Mouse (Mus musculus) left cerebral cortex, postnatal 25 days (tissue): ENCODE results near the gene Ramp1. TPM values are rescaled to one million over a fixed set of nuclear protein-coding genes. Genes with fewer than 3 reads are reported as not detected.

Source experiments
- DNase-seq, 2 experiments: peaks; one replicate each; pipeline ENCODE4 v3.0.0; 2022; ENCODE audit warnings: low spot score in 2 of 2, mixed read lengths in 1 of 2
- intact Hi-C: fragments of 180-260 bp; cut with DNase I; formaldehyde crosslinking; loops from one replicate; pipeline ENCODE4 v1.15.1; 2025
- total RNA-seq, 2 experiments: library from RNA; stranded (reverse); gene quantifications; 2 replicates each; pipeline ENCODE4 v1.2.3; 2021

Gene Ramp1
- 10 to 100 TPM; 49.9 to 54.2 TPM for total RNA-seq

GRCm38 (mm10) chr1:91179533-91180173, at the start of gene Ramp1:
Ramp1 (plus strand) TSS chr1:91179822.
- peak; percentile 66 to 67 for DNase-seq
- intact Hi-C loops: loop anchor here (1.0 to 10.0 kb wide), 3 partner anchors 32 to 205 kb away; no protein-coding TSS in a partner anchor

DNA sequence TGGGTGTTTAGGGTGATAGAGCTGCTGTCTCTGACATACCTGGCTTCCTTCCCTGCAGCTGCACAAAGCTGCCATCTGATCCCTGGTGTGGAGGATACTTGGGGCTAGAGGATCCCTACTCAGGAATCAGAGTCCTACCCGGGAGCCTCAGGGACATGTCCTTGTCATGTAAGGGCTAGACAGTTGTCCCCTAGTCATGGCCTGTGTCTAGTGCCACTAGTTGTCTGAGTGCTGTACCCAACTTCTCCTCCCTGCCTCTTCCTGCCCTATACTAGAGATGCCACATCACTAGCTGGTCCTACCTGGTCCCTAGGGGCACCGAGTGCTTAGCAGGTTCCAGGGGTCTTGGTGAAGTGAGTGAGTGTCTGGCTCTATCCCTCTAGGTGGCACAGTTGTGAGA, 42.6 kb upstream of the Ramp1 start:
- intact Hi-C loops: no loop called here
- no peak for DNase-seq

DNA sequence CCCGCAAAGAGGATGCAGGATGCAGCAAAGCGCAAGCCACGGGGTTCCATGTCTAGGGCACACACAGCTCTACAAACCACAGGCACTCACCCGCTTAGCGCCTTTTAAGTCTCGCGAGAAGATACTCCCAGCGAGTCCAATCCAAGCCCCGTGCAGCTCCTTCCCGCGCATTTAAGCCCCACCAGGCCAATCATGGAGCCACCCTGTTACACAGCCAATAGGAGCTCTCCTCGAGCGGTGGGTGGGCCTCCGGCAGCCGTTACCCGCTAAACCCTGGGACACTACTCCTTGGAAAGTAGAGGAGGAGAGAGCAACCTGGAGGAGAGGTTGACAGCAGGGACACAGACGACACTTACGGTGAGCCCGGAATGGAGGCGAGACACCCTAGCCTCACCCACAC, 34.8 kb upstream of the Ramp1 start, which contains the start of gene Rbm44:
TSS of gene Rbm44 (plus strand) at position 277 of the 400 bp plus-strand sequence.
- intact Hi-C loops: no loop called here
- DNase-seq: no peak

DNA sequence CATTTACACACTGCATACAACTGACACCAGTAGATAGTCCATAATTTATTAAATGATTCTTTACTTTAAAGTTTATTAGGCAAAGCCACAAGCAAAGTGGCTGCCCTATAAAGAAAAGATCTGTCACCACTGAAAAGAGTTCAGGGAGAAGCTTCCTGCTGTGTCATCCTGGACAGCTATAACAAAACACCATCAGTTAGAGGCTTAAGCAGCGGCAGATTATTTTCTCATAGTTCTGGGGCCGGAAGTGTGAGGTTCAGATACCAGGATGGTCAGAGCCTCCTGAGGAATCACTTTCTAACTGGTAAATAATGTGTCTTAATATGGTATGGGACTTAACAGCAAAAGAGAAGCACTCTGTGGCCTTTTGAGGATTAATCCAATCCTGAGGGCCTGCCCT, 28.1 kb upstream of the Ramp1 start:
- intact Hi-C loops: no loop called here
- DNase-seq: no peak

DNA sequence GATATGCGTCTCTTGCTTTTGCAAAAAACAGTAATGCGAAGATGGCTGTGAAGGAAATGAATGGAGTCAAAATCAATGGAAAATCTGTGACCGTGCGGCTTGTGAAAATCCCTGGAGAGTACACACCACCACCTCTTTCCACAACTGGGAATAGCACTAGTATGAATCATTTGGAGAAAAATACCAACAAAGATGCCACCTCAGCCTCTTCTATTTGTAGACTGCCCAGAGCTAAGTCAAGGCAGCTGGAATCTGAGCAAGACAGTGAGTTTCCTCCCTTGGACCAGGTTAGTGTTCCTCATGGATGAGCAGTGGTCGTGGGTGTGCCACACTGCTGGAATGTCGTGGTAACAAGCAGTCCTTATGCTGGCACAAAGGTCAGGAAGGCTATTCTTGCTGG, 12.8 kb upstream of the Ramp1 start:
- peak in 1 of 2 experiments; percentile 8 for DNase-seq
- intact Hi-C loops: no loop called here

DNA sequence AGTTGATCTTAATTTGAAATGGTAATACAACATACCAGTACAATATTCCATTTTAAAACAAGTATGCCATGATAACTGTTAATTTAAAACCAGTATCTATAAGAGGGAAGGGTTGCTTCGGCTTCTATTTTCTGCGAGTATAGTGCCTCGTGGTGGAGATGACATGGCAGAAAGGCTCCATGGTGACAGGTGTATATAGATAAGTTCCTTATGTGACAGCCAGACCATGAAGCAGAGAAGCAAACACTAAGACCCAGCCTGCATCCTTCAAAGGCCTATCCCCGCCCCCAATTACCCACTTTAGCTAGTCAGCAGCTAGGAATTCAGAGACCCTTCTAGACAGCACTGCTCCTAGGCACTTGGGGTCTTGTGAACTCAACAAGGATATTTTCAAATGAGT, 10.5 kb upstream of the Ramp1 start:
- DNase-seq: no peak
- intact Hi-C loops: no loop called here

DNA sequence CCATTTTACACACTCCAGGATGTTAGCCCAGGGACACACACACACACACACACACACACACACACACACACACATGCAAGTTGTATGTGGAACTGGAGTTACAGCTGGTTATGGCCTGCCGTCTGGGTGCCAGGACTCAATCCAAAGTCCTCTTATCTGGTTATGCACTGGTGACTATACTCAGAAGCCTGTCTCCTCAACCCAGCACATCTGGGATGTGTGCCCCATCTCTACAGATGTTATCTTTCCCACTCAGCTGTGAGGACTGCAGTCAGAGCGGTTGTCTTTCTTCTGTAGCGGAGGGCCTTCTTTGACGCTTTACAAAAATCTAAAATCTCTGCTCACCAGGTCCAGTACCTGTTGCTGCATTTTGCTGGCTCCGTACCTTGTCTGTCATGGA, 4.8 kb upstream of the Ramp1 start:
- DNase-seq: no peak
- intact Hi-C loops: loop anchor here (10.0 kb wide), 1 partner anchor 210 kb away; no protein-coding TSS in a partner anchor

- intact Hi-C loops: loop anchor here (10.0 kb wide), 1 partner anchor 209 kb away; no protein-coding TSS in a partner anchor
- no peak for DNase-seq
Measured at GRCm38 (mm10) chr1:91176026-91176425, 3.6 kb upstream of the Ramp1 start.

DNA sequence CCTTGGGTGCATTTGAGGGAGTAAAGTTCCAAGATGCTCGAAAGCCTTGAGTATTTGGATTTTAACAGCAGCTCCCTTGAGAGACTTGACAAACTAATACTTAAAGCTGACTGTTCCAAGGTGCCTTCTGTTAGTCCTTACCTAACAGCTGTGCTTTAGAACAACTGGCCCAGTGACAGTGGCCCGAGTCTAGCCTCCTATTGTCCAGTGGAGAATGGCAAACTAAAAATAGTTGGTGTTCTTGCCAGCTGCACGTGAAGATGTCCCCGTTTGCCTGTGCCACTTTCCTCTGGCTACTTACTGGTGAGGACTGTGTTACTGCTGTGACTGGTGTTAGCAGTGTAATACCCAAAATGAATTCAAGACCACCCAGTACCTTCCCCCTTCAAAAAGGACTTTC, 2.8 kb upstream of the Ramp1 start:
- intact Hi-C loops: loop anchor here (10.0 kb wide), 1 partner anchor 208 kb away; no protein-coding TSS in a partner anchor
- no peak for DNase-seq

DNA sequence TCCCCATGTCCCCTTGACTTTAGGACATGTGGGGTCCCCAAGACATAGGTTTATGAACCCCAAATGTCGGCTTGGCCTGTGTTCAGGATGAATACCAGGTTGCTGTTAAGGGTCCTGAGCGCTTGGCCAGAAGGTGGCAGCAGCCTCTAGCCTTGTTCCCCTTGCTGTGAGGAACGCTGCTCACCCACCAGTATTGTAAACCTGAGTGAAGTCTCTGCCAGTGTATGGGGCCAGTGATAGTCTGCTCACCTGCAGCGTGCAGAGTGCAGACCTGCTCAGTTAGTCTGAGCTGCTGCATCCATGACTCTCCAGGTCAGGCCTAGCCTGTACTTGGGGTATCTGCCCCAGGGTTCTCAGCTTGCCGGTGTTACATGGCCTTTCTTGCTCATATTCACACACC, 536 bp upstream of the Ramp1 start:
- peak; percentile 82 to 88 for DNase-seq
- intact Hi-C loops: loop anchor here (1.0 to 10.0 kb wide), 3 partner anchors 32 to 206 kb away; no protein-coding TSS in a partner anchor

- DNase-seq: no peak
- intact Hi-C loops: no loop called here
Measured at GRCm38 (mm10) chr1:91180174-91180565, 548 bp downstream of the Ramp1 start.

- intact Hi-C loops: no loop called here
- peak in 1 of 2 experiments; percentile 17 for DNase-seq
Measured at GRCm38 (mm10) chr1:91180723-91181122, 1.1 kb downstream of the Ramp1 start.

DNA sequence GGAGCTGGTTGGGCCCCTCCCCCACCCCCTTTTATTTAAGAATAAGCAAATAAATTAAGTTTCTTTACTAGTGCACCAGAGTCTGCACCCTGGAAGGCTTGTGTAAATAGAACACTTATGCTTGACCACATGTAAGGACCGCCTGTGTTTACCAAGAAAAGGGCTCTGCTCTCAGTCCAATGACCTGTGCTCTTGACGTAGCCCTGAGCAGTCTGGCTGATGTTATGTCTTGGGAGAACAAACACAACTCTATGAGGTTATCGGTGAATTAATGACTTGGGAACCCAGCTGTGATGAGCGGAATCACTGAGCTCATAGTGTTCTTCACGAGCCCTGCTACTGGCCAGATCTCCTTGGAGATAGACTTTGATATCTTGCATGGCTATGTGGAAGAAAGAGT, 1.6 kb downstream of the Ramp1 start:
- intact Hi-C loops: no loop called here
- peak in 1 of 2 experiments; percentile 26 for DNase-seq

GRCm38 (mm10) chr1:91181784-91182450, 2.3 kb downstream of the Ramp1 start:
- peak in 1 of 2 experiments; percentile 25 for DNase-seq
- intact Hi-C loops: no loop called here

DNA sequence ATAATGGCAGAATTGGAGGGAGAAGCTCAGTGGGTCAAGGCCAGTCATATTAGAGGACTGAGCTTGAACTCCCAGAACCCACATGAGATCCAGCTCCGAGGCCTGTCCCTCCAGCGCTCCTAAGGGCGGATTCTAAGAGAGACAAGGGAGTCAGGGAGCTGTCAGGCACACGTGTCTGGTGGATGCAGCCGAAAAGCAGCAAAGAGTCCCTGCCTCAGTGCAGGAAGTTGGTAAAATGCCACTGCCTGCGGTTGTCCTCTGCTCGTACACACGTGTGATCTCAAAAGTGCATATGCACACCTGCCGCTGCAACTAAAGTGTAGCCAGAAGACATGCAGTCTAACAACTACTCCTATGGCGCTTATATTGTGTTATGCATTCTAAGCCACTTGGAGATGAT, 3.7 kb downstream of the Ramp1 start:
- DNase-seq: no peak
- intact Hi-C loops: no loop called here

DNA sequence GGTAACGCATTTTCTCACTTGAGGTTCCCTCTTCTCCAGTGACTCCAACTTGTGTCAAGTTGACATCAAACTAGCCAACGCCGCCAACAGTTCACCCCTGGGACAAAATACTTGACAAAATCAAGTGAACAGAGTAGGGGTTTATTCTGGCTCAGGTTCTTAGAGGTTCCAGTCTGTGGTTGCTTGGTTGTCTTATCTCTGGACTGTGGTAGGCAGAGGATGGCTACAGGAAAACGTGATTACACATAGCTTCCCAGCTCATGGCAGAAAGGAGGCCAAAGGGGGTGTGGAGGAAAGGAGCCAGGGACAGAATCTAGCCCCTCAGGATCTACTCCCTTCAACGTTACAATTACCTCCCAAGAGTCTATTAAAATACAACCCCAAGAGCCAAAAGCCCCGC, 7.1 kb downstream of the Ramp1 start:
- no peak for DNase-seq
- intact Hi-C loops: no loop called here

- DNase-seq: peak in 1 of 2 experiments; percentile 47
- intact Hi-C loops: no loop called here
Measured at GRCm38 (mm10) chr1:91187315-91187714, 7.7 kb downstream of the Ramp1 start.

GRCm38 (mm10) chr1:91187786-91188640, 8.4 kb downstream of the Ramp1 start:
- peak in 1 of 2 experiments; percentile 33 for DNase-seq
- intact Hi-C loops: loop anchor here (2.0 kb wide), 1 partner anchor 19 kb away; no protein-coding TSS in a partner anchor

GRCm38 (mm10) chr1:91188851-91189460, 9.3 kb downstream of the Ramp1 start:
- DNase-seq: peak in 1 of 2 experiments; percentile 88
- intact Hi-C loops: loop anchor here (2.0 kb wide), 1 partner anchor 18 kb away; no protein-coding TSS in a partner anchor
